Mouse (Mus musculus) heart, postnatal 4 days (tissue): ENCODE measurements around the gene Eif2ak4. TPM values are rescaled to one million over a fixed set of nuclear protein-coding genes. Genes with fewer than 3 reads are reported as not detected.

ENCODE experiments used
- DNase-seq: peaks from one replicate; pipeline ENCODE4 v3.0.0; 2021
- total RNA-seq, 2 experiments: library from RNA; stranded (reverse); gene quantifications; 2 replicates each; pipeline ENCODE4 v1.2.3; 2021

Gene Eif2ak4
- total RNA-seq, 2 experiments from 2014 or later, result 14.1 to 14.3 TPM

DNA sequence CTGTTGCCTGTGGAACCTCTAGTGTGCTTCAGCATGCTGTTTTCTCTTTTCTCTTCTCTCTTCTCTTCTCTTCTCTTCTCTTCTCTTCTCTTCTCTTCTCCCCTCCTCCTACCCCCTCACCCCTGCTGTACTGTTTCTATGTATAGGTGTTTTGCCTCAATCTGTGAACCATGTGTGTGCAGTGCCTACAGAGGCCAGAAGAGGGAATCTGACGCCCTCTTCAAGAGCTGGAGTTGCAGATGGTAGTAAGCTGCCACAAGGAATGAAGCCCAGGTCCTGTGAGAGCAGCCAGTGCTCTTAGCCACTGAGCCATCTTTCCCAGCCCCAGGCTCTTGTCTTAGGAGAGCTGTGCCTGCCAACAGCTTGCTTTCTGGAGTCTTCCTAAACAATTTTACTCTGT lies 78.2 kb downstream of the Eif2ak4 start:
- no peak for DNase-seq

DNA sequence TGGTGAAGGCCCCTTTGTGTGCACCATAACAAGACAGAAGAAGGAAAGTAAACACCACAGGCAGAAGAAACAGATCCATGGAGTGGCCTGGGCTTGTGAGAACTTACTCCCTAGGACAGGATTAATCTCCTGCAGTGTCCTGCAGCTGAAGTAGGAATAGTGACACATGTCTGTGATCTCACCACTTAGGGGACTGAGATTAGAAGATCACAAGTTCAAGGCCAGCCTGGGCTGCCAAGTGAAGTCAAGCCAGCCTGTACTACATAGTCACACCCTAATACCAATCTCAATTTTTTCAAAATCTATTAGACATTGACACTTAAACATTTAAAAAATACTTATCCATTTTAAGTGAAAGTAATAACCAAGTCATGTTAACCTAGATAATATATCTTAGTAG lies 79.9 kb downstream of the Eif2ak4 start:
- no peak for DNase-seq

DNA sequence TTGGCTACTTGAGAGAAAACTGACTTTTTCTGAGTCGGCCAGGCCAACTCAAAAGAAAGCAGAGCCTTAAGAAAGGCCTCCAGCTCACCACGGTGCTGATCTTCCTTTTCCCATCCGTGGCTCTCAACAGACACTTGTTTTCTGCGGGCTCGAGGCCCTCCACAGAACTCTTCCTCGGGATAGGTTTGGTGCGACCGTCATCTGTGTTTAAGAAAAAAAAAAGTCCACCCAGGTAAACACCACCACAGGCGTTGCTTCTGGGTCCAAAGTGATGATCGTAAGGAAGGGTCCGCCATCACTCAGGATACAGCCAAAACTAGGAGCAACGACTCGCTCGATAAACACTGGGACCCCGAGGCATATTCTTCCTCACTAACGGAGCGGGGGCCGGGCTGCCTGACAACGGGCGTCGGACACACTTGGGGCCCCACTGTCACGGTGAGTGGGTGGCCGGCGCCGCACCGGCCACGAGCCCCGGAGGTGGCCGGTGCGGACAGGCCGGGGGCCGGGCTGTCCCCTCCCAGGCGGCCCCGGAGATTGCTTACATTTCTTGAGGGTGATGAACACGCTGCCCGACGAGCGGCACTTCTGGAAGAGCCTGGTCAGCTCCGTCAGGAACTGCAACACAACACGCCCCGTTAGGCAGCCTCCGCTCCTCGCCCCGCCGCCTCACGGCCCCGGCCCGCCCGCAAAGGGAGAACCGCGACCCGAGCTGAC lies 90.6 kb downstream of the Eif2ak4 start:
- DNase-seq, result no peak

GRCm38 (mm10) chr2:118479550-118479909 lies 91.1 kb downstream of the Eif2ak4 start, which contains the start of gene Srp14:
TSS of gene Srp14 (minus strand) at chr2:118479711.
- DNase-seq, result peak; percentile 94

DNA sequence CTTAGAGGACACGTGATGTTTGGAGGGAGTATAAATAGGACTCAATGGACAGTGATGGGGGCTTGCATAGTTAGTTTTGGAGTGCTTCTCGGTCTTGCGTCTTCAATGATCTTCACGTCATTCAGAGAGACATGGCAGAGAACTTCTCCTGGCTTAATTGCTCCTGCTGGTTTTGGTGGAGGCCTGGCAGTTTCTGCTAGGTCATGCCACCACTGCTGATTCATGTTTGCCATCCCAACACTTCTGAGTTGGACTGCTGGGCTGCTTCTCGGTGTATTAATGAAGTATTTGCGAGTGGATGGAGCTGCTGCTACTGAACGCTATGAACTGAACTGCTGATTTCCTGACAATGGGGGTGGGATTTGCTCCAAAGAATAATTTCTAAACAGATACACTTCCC lies 92.5 kb downstream of the Eif2ak4 start:
- no peak for DNase-seq

GRCm38 (mm10) chr2:118483032-118483431 lies 94.6 kb downstream of the Eif2ak4 start:
- DNase-seq, result no peak

- DNase-seq, result no peak
Measured at GRCm38 (mm10) chr2:118484386-118484898, 96.0 kb downstream of the Eif2ak4 start.

DNA sequence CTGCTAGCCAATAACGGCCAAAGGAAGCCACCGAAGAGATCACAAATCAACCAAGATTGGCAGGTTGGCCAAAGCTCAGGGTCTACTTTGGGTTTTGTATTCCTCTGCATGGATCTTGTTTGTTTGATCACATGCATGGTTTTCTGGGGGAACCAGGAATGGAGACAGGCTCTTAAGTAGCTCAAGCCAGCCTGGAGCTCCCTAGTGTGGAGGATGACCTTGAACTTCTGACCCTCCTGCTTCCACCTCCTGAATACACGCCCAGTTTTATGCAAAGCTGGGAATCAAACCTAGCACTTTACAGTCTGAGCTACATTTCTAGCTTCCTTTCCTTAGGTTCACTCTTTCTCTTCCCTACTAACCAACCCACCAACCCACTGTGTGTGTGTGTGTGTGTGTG lies 97.0 kb downstream of the Eif2ak4 start:
- no peak for DNase-seq

- peak; percentile 92 for DNase-seq
Measured at GRCm38 (mm10) chr2:118486933-118487332, 98.5 kb downstream of the Eif2ak4 start.

GRCm38 (mm10) chr2:118487806-118488205 lies 99.4 kb downstream of the Eif2ak4 start:
- peak; percentile 36 for DNase-seq

DNA sequence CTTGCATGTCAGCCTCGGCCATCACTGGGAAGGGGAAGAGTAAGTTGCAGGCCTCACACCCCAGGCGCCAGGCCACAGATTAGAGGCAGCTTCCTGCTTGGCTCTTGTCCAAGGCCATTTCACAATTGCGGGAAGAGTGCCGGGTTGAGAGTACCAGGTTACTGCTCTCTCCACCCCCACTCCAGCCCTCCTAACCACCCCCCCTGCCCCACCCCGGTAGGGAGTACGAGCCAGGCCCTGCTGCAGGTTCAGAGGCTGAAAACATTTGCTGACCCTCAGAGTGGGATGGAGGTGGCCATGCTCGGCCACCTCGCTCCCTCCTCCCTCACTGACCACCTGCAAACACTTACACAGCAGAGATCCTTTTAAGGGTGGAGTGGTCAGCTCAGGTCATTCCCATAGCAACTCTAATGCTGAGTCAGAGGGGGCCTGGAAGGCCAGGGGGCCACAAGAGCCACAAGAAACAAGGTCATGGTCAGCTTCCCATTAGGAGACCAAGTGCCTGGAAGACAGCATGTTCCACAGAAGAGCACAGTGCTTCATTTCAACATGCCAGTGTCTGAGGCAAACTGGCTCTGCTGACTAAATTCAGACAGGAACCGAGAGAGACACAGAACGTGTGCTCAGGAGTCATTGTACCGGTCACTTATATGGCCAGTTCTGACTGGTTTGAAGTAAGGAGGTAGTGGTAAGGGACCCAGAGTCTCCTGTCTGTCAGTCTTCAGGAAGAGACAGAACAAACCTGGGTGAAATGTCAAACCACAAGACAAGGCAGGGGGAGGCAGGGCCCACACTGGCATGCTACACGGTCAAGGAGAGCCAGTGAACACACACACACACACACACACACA lies 102.0 kb downstream of the Eif2ak4 start:
- DNase-seq, result peak; percentile 77

DNA sequence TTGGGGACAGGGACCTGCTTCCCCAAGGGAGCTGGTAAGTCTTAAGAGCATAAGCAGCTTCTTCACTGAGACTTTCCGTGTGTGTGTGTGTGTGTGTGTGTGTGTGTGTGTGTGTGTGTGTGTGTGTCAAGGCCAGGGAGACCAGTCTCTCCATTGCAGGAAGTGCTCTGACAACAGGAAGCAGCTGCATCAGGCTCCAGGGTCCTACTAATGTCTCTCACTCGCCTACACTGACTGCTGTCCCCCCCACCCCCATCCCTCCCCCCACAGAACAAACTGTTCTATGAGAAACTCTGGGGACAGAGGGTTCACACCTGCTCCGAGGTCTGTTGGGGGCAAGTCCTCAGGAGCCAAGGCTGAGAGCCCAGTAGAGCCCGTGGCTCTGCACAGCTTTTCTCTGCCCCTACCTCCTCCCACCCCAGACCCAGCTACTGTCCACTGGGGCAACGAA lies 102.9 kb downstream of the Eif2ak4 start:
- DNase-seq, result peak; percentile 39

GRCm38 (mm10) chr2:118491741-118492395 lies 103.5 kb downstream of the Eif2ak4 start:
- DNase-seq, result no peak

DNA sequence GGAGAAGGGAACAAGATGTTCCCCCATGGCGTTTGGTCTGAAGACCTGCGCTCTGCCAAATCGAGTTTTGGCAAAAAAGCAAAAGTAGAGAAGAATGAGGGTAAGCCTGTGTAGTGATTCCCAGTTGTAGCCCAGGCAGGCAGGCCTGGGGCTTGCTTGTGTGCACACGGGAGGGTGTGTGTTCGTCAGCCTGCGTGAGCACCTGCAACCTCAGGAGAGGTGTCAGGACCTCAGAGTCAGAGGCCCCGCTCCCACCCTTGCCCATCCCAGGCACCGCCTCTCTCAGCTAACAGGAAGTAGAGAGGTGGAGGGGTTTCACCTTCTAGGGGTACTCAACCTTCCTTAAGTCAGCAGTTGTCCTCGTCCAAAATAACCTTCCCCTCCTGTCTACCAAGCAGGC lies 106.6 kb downstream of the Eif2ak4 start:
- no peak for DNase-seq

GRCm38 (mm10) chr2:118497890-118498289 lies 109.5 kb downstream of the Eif2ak4 start:
- DNase-seq, result no peak

DNA sequence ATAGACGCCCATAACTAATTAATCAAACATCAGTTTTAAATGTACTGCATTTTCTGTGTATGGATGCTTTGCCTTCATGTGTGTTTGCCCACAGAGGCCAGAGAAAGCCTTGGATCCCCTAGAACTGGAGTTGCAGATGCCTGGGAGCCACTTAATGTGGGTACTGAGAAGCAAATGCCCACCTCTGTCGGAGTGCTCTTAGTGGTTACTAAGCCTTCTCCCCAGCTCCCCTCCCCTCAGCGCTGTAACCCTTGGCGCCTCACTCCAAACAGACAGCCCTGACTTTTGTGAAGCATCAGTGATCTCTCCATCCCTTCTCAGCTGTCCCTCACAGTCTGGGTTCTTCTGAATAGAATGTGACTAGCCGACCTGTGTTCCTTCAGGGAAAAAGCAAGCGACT lies 110.1 kb downstream of the Eif2ak4 start:
- DNase-seq, result no peak

- DNase-seq, result peak; percentile 46
Measured at GRCm38 (mm10) chr2:118499135-118499961, 110.9 kb downstream of the Eif2ak4 start.

- DNase-seq, result no peak
Measured at GRCm38 (mm10) chr2:118500191-118500590, 111.8 kb downstream of the Eif2ak4 start.

- no peak for DNase-seq
Measured at GRCm38 (mm10) chr2:118507126-118507525, 118.7 kb downstream of the Eif2ak4 start.

DNA sequence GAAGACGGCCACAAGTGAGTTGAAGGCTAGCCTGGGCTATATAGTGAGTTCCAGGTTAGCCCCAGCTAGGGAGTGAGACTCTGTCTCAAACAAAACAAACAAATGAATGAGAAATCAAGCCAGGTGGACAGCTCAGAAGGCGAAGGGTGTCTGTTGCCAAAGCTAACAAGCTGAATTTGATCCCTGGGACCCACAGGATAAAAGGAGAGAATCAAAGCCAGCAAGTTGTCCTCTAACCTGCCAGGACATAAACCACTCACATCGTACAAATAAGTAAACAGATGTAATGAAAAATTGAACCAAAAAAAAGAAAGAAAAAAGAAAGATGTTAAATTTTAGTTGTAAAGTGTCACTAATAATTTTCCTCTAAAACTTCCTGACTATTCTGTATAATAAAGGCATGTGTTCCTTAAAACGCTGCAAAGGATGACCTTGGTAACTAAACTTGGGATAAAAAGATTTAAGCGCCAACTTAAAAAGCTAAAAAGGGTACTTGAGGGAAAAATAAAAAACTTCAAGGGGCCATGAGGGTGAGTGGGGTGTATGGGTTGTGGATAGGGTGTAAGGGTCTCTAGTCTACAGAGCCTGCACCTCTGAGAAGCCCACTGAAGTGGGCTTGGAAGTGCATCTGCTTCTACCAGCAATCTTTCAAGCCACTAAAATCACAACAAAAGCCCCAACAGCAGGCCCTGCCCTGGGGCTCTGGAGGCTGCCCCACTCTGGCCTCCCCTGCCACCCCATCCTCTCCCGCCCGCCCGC lies 121.4 kb downstream of the Eif2ak4 start:
- no peak for DNase-seq
